Mouse (Mus musculus): ENCODE measurements around the gene Ebf3. TPM values are rescaled to one million over a fixed set of nuclear protein-coding genes. Genes with fewer than 3 reads are reported as not detected.

Gene Ebf3
- polyA plus RNA-seq, 1 experiment = 8.1 TPM

DNA sequence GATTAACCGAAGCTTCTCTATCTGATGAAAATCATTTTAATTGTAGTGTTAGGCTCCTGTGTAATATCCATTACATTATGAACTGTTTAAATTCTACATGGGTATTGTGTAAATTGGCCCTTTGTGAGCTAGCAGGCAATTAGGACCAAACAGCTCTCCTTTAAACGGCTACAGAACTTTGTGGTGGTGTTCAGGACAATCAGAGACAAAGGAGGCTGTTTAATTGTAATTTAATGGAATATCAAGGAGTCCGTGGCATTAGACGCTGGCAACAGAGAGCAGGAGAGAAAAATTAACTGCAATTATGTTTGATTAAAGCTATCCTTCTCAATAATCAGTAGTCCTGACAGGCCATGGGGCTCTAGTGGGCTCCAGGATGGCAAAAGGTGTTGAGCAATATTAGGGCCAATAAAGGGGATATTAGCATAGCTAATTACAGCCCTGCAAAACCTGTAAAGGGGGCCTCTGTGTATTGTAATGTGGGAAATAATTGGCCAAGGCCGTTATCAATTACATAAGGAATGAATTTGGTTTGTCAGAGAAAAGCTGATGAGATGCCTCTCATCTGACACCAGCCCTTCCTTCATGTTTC, 74.6 kb downstream of the Ebf3 start:
- Histone ChIP-seq H3K27me3 (ENCODE audit: control insufficient read depth, insufficient read depth, insufficient read length) (no peaks in the 10 kb centered on the region), H3ac (ENCODE audit: control insufficient read depth, insufficient read length, low read depth) (no peak overlapping the region), H3K36me3 (ENCODE audit: control insufficient read depth, insufficient read depth) (peaks cover 7% of the 10 kb centered on the region), H3K4me3 (ENCODE audit: insufficient read depth, poor library complexity, severe bottlenecking) (no peak overlapping the region), H3K79me2 (ENCODE audit: control insufficient read depth, insufficient read depth) (no peaks in the 10 kb centered on the region), H3K79me3 (ENCODE audit: low read depth) (no peaks in the 10 kb centered on the region)
- TF ChIP-seq MAX (IDR thresholded peaks at IDR 0.05) = no peak
- no peak for TF ChIP-seq MYOD1 (IDR thresholded peaks at IDR 0.05; ENCODE audit: control insufficient read depth, insufficient read length, low read depth)
- no peak for TF ChIP-seq MYOG (IDR thresholded peaks at IDR 0.05; ENCODE audit: control insufficient read depth, extremely low read depth, insufficient read length)
- no peak for TF ChIP-seq CEBPB (IDR thresholded peaks at IDR 0.05; ENCODE audit: low read depth)
- TF ChIP-seq FOSL1 (IDR thresholded peaks at IDR 0.05; ENCODE audit: insufficient read depth, low read length, poor library complexity, severe bottlenecking) = no peak
- no peak for TF ChIP-seq USF1 (IDR thresholded peaks at IDR 0.05; ENCODE audit: low read depth)
- TF ChIP-seq CTCF (IDR thresholded peaks at IDR 0.05; ENCODE audit: control insufficient read depth, insufficient read depth, insufficient read length) = no peak

DNA sequence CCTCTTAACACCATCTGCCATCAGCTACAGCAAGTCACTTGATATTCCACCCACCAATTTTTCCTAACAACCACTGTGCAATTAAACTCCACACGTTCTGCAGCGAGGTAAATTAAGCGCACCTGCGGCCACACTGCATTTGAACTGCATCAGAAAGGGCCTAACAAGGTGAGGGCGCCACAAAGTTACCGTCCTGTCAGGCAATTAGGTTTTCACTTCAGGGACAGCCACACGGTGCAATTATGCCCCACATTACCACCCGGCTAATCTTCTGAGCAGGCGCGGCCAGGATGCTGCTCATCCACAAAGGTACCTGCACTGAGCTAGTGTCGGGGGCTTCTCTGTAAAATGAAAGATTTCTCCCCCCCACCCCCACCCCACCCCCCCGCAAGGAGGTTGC, 76.8 kb downstream of the Ebf3 start:
- H3K27me3 ChIP-seq (ENCODE audit: control insufficient read depth, insufficient read depth, insufficient read length) = no peaks in the 10 kb centered on the region
- no peak overlapping the region for H3ac ChIP-seq (ENCODE audit: control insufficient read depth, insufficient read length, low read depth)
- TF ChIP-seq CTCF (IDR thresholded peaks at IDR 0.05; ENCODE audit: control insufficient read depth, insufficient read depth, insufficient read length) (no peak), FOSL1 (IDR thresholded peaks at IDR 0.05; ENCODE audit: insufficient read depth, low read length, poor library complexity, severe bottlenecking) (no peak), MAX (IDR thresholded peaks at IDR 0.05) (no peak), USF1 (IDR thresholded peaks at IDR 0.05; ENCODE audit: low read depth) (no peak), MYOD1 (IDR thresholded peaks at IDR 0.05; ENCODE audit: control insufficient read depth, insufficient read length, low read depth) (no peak), MYOG (IDR thresholded peaks at IDR 0.05; ENCODE audit: control insufficient read depth, extremely low read depth, insufficient read length) (no peak), CEBPB (IDR thresholded peaks at IDR 0.05; ENCODE audit: low read depth) (no peak)
- H3K79me2 ChIP-seq (ENCODE audit: control insufficient read depth, insufficient read depth) = no peaks in the 10 kb centered on the region
- H3K4me3 ChIP-seq (ENCODE audit: insufficient read depth, poor library complexity, severe bottlenecking) = no peak overlapping the region
- peaks cover 7% of the 10 kb centered on the region for H3K36me3 ChIP-seq (ENCODE audit: control insufficient read depth, insufficient read depth)
- H3K79me3 ChIP-seq (ENCODE audit: low read depth) = no peaks in the 10 kb centered on the region

DNA sequence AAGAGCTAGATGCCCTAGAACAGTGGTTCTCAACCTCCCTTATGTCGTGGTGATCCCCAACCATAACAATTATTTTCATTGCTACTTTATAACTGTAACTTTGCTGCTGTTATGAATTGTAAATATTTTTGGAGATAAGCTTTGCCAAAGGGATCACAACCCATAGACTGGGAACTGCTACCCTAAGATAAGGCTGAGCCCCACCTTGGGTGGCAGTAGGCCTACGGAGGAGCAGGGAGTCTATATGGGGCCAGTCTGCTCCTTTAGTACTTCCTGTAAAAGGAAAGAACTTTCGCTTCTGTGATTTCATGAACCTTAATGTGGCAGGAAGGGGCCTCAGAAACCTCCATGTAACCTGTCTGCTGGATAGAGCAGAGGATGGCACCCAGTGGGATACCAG, 90.4 kb downstream of the Ebf3 start:
- Histone ChIP-seq H3K4me3 (ENCODE audit: insufficient read depth, poor library complexity, severe bottlenecking) (no peak overlapping the region), H3ac (ENCODE audit: control insufficient read depth, insufficient read length, low read depth) (no peak overlapping the region), H3K79me2 (ENCODE audit: control insufficient read depth, insufficient read depth) (no peaks in the 10 kb centered on the region), H3K79me3 (ENCODE audit: low read depth) (no peaks in the 10 kb centered on the region), H3K27me3 (ENCODE audit: control insufficient read depth, insufficient read depth, insufficient read length) (no peaks in the 10 kb centered on the region), H3K36me3 (ENCODE audit: control insufficient read depth, insufficient read depth) (peaks cover 5% of the 10 kb centered on the region)
- TF ChIP-seq CEBPB (IDR thresholded peaks at IDR 0.05; ENCODE audit: low read depth) (no peak), MAX (IDR thresholded peaks at IDR 0.05) (no peak)

DNA sequence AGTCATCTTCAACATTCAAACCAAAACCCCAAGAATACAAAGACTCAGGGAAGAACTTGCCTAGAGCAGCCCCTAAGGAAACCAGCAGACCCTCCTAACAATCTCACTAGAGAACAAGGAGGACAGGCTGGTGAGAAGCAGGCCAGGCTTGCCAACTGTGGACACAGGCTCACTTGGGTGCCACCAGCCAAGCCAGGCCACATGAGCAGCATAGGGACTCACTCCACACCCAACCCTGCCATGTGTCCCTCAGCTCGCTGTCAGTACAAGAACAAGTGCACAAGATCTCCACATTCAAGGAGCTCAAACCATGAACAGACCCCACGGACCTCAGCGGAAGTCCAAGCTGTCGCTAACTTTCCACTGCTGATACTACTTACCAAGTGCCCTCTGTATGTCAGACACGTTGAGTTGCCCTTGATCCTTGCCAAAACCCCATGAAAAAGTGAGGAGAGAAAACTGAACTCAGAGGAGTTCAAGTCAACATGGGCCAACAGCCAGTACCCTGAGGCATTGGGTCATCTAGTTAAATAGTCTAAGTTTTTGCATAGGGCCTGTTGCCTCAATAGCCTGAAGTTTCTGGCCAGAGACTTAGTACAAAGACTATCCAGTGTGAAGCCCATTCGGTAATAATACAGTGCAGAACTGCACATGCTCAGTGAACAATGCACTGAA, 91.3 kb downstream of the Ebf3 start:
- no peak overlapping the region for H3ac ChIP-seq (ENCODE audit: control insufficient read depth, insufficient read length, low read depth)
- no peaks in the 10 kb centered on the region for H3K79me2 ChIP-seq (ENCODE audit: control insufficient read depth, insufficient read depth)
- H3K79me3 ChIP-seq (ENCODE audit: low read depth) = no peaks in the 10 kb centered on the region
- H3K27me3 ChIP-seq (ENCODE audit: control insufficient read depth, insufficient read depth, insufficient read length) = no peaks in the 10 kb centered on the region
- TF ChIP-seq CTCF (IDR thresholded peaks at IDR 0.05; ENCODE audit: control insufficient read depth, insufficient read depth, insufficient read length) (no peak), CEBPB (IDR thresholded peaks at IDR 0.05; ENCODE audit: low read depth) (no peak)
- H3K4me3 ChIP-seq (ENCODE audit: insufficient read depth, poor library complexity, severe bottlenecking) = no peak overlapping the region
- H3K36me3 ChIP-seq (ENCODE audit: control insufficient read depth, insufficient read depth) = peaks cover 5% of the 10 kb centered on the region

DNA sequence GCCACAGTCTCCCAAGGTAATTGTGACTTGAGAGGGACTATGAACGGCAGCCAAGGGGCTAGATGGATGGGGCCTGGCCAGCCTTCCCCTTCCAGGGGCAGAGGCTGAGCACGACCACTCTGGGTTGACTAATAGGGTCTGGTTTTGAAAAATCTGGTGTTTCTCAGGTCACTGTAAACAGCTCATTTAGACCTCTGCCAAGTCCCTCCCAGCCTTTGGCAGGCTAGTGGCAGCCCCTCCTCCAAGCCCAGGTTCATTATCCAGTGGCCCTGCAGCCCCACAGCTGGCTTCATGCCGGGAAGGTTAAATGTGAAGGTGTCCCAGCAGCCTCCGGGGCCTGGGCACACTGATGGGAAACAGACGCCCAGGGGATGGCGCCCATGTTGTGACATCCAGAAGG, 92.6 kb downstream of the Ebf3 start:
- TF ChIP-seq MYOD1 (IDR thresholded peaks at IDR 0.05; ENCODE audit: control insufficient read depth, insufficient read length, low read depth) = no peak
- TF ChIP-seq USF1 (IDR thresholded peaks at IDR 0.05; ENCODE audit: low read depth) = no peak
- no peak for TF ChIP-seq CTCF (IDR thresholded peaks at IDR 0.05; ENCODE audit: control insufficient read depth, insufficient read depth, insufficient read length)
- TF ChIP-seq MAX (IDR thresholded peaks at IDR 0.05) = no peak
- TF ChIP-seq CEBPB (IDR thresholded peaks at IDR 0.05; ENCODE audit: low read depth) = no peak
- TF ChIP-seq MYOG (IDR thresholded peaks at IDR 0.05; ENCODE audit: control insufficient read depth, extremely low read depth, insufficient read length) = no peak
- TF ChIP-seq FOSL1 (IDR thresholded peaks at IDR 0.05; ENCODE audit: insufficient read depth, low read length, poor library complexity, severe bottlenecking) = no peak
- no peak overlapping the region for H3K4me3 ChIP-seq (ENCODE audit: insufficient read depth, poor library complexity, severe bottlenecking)
- H3K27me3 ChIP-seq (ENCODE audit: control insufficient read depth, insufficient read depth, insufficient read length) = no peaks in the 10 kb centered on the region
- peaks cover 5% of the 10 kb centered on the region for H3K36me3 ChIP-seq (ENCODE audit: control insufficient read depth, insufficient read depth)
- no peaks in the 10 kb centered on the region for H3K79me2 ChIP-seq (ENCODE audit: control insufficient read depth, insufficient read depth)
- H3K79me3 ChIP-seq (ENCODE audit: low read depth) = no peaks in the 10 kb centered on the region
- H3ac ChIP-seq (ENCODE audit: control insufficient read depth, insufficient read length, low read depth) = no peak overlapping the region

DNA sequence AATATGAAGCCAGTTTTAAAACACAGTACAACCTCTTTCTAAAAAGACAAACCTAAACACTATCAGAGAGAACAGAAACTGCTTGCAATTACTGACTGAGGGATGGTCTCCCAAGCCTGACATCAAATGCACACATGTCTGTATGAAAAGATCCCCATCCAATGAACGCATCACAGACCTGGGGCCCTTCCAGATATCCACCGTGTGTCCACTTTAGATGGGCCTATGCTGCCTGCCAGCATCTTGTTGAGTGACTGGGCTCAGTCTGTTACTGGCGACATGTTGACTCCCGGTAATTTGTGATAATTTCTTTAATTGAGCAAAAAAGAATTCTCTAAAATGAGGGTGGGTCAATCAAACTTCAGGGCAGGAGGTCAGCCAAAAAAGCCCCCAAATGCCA, 93.8 kb downstream of the Ebf3 start:
- TF ChIP-seq USF1 (IDR thresholded peaks at IDR 0.05; ENCODE audit: low read depth) (no peak), CEBPB (IDR thresholded peaks at IDR 0.05; ENCODE audit: low read depth) (no peak), MAX (IDR thresholded peaks at IDR 0.05) (no peak), FOSL1 (IDR thresholded peaks at IDR 0.05; ENCODE audit: insufficient read depth, low read length, poor library complexity, severe bottlenecking) (no peak), MYOD1 (IDR thresholded peaks at IDR 0.05; ENCODE audit: control insufficient read depth, insufficient read length, low read depth) (no peak), CTCF (IDR thresholded peaks at IDR 0.05; ENCODE audit: control insufficient read depth, insufficient read depth, insufficient read length) (no peak)
- Histone ChIP-seq H3K79me2 (ENCODE audit: control insufficient read depth, insufficient read depth) (no peaks in the 10 kb centered on the region), H3ac (ENCODE audit: control insufficient read depth, insufficient read length, low read depth) (no peak overlapping the region), H3K79me3 (ENCODE audit: low read depth) (no peaks in the 10 kb centered on the region), H3K4me3 (ENCODE audit: insufficient read depth, poor library complexity, severe bottlenecking) (no peak overlapping the region), H3K36me3 (ENCODE audit: control insufficient read depth, insufficient read depth) (peaks cover 5% of the 10 kb centered on the region), H3K27me3 (ENCODE audit: control insufficient read depth, insufficient read depth, insufficient read length) (no peaks in the 10 kb centered on the region)

Data from C2C12 (cell line).